Mouse (Mus musculus): ENCODE data around the gene Taf4. TPM values are rescaled to one million over a fixed set of nuclear protein-coding genes. Genes with fewer than 3 reads are reported as not detected.
A peak's percentile ranks its signal among the peaks of the same experiment; 100 is the strongest.

Gene Taf4
- polyA plus RNA-seq, 1 experiment from 2014 or later, result 2.5 TPM

GRCm38 (mm10) chr2:179959391-179959790, 17.1 kb downstream of the Taf4 start:
- Histone ChIP-seq H3K4me1 (ENCODE audit: control insufficient read depth, insufficient read depth, low read length) (peaks cover 14% of the 10 kb centered on the region; the same call in 1 of the 2 replicates), H3K4me3 (ENCODE audit: low read length) (no peak overlapping the region), H3K27me3 (replicated peaks; ENCODE audit: control insufficient read depth, insufficient read depth, low read length) (no peaks in the 10 kb centered on the region), H3K27ac (ENCODE audit: low read length) (no peak overlapping the region), H3K36me3 (ENCODE audit: control insufficient read depth, insufficient read depth, low read length) (no peaks in the 10 kb centered on the region), H3K9me3 (ENCODE audit: control insufficient read depth, low read length) (no peaks in the 10 kb centered on the region), H3K9ac (ENCODE audit: low read depth, low read length) (no peak overlapping the region), H3K4me2 (ENCODE audit: low read depth, low read length) (no peak overlapping the region)
- ATAC-seq, result peak; percentile 27; the same call in 1 of the 2 replicates
- whole genome bisulfite sequencing, result 22% methylated on average over 3 of the region's 3 CpGs

- Histone ChIP-seq H3K4me2 (ENCODE audit: low read depth, low read length) (no peak overlapping the region), H3K4me3 (ENCODE audit: low read length) (no peak overlapping the region), H3K27me3 (replicated peaks; ENCODE audit: control insufficient read depth, insufficient read depth, low read length) (no peaks in the 10 kb centered on the region), H3K9ac (ENCODE audit: low read depth, low read length) (no peak overlapping the region), H3K9me3 (ENCODE audit: control insufficient read depth, low read length) (no peaks in the 10 kb centered on the region), H3K27ac (ENCODE audit: low read length) (no peak overlapping the region), H3K4me1 (ENCODE audit: control insufficient read depth, insufficient read depth, low read length) (peaks cover 32% of the 10 kb centered on the region), H3K36me3 (ENCODE audit: control insufficient read depth, insufficient read depth, low read length) (no peaks in the 10 kb centered on the region)
- 59% methylated on average over 14 of the region's 14 CpGs for WGBS
- 0 out of 2 replicates have a peak, but pooled peaks have one; percentile 32 for ATAC-seq
These were observed 24.6 kb downstream of the Taf4 start for GRCm38 (mm10) chr2:179951542-179952524.

DNA sequence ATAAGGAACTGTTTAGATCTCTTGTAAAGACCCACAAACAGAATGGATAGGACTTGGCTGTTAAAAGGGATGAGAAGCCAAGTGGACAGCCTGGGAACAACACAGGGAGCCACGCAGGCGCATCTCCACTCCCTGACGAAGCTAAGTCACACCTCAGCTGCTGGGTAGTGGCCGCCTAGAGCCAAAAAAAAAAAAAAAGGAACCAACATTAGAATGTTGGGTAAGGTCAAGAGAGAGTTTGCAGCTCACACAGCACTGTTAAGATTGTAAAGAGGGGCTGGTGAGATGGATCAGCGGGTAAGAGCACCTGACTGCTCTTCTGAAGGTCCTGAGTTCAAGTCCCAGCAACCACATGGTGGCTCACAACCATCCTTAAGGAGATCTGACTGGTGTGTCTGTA, 27.6 kb downstream of the Taf4 start:
- H3K36me3 ChIP-seq (ENCODE audit: control insufficient read depth, insufficient read depth, low read length), result no peaks in the 10 kb centered on the region
- no peak for ATAC-seq
- WGBS, result 80% methylated on average over 5 of the region's 5 CpGs

DNA sequence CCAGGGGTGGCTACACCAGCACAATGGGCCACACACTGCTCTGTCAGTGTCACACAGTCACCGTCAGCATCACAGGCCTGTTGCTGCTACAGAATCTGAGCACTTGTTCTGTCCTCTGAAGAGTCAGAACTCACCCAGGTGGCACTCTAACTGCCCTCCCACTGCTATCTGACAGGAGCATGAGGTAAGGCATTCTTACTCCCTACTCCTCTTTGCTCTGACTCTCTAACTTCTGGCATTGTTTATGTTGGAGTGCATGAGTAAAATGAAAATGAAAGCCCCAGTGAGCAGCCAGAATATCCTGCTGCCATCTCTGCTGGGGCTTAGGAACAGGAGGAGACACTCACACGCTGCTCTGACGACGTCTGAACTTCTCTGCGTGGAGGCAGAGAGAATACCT, 28.8 kb downstream of the Taf4 start:
- Histone ChIP-seq H3K4me2 (ENCODE audit: low read depth, low read length) (no peak overlapping the region), H3K27me3 (replicated peaks; ENCODE audit: control insufficient read depth, insufficient read depth, low read length) (no peaks in the 10 kb centered on the region), H3K9me3 (ENCODE audit: control insufficient read depth, low read length) (no peaks in the 10 kb centered on the region), H3K9ac (ENCODE audit: low read depth, low read length) (no peak overlapping the region), H3K36me3 (ENCODE audit: control insufficient read depth, insufficient read depth, low read length) (no peaks in the 10 kb centered on the region), H3K4me1 (ENCODE audit: control insufficient read depth, insufficient read depth, low read length) (peaks cover 28% of the 10 kb centered on the region), H3K27ac (ENCODE audit: low read length) (no peak overlapping the region), H3K4me3 (ENCODE audit: low read length) (no peak overlapping the region)
- no peak for ATAC-seq
- 50% methylated on average over 5 of the region's 5 CpGs for WGBS

More for the DNA sequence above, 27.6 kb downstream of the Taf4 start:
- Histone ChIP-seq H3K4me3 (ENCODE audit: low read length) (no peak overlapping the region), H3K27me3 (replicated peaks; ENCODE audit: control insufficient read depth, insufficient read depth, low read length) (no peaks in the 10 kb centered on the region), H3K9ac (ENCODE audit: low read depth, low read length) (no peak overlapping the region), H3K27ac (ENCODE audit: low read length) (no peak overlapping the region), H3K4me2 (ENCODE audit: low read depth, low read length) (no peak overlapping the region), H3K4me1 (ENCODE audit: control insufficient read depth, insufficient read depth, low read length) (peaks cover 32% of the 10 kb centered on the region), H3K9me3 (ENCODE audit: control insufficient read depth, low read length) (no peaks in the 10 kb centered on the region)

DNA sequence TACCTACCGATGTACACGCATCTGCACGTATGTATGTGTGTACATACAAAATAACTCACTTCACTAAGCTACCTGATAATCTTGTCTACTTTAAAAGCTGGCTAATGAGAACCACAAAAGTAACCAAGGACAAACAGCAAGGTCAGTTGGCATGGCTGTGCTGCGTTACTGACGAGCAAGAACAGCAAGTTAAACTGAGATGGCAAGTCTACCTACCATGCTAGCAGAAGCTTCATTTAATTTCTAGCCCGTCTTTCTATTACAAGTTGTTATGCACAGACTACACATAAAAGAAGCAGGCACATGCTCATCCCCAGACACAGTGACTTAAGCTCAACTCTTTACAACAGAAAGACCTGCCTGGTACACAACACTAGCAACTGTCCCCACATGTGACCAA, 29.9 kb downstream of the Taf4 start:
- peaks cover 20% of the 10 kb centered on the region for H3K4me1 ChIP-seq (ENCODE audit: control insufficient read depth, insufficient read depth, low read length)
- H3K4me3 ChIP-seq (ENCODE audit: low read length), result no peak overlapping the region
- no peak for ATAC-seq
- H3K27me3 ChIP-seq (replicated peaks; ENCODE audit: control insufficient read depth, insufficient read depth, low read length), result no peaks in the 10 kb centered on the region
- no peaks in the 10 kb centered on the region for H3K9me3 ChIP-seq (ENCODE audit: control insufficient read depth, low read length)
- no peak overlapping the region for H3K9ac ChIP-seq (ENCODE audit: low read depth, low read length)
- 85% methylated on average over 6 of the region's 6 CpGs for WGBS
- H3K4me2 ChIP-seq (ENCODE audit: low read depth, low read length), result no peak overlapping the region
- no peaks in the 10 kb centered on the region for H3K36me3 ChIP-seq (ENCODE audit: control insufficient read depth, insufficient read depth, low read length)
- no peak overlapping the region for H3K27ac ChIP-seq (ENCODE audit: low read length)

DNA sequence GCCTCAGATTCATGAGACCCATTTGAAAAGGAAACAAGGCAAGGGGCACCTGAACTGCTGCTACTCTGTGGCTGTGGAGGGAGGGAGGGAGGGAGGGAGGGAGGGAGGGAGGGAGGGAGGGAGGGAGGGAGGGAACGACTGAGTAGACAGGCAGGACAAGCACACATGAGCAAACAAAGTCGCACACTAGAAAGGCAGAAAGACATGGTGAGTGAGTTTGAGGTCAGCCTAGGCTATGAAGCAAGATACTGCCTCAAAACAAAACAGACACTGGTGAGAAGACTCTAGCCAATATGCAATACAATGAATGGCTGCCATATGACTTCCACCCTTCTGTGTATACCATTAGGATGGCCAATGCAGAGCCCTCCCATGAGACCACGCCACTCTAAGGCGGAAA, 31.4 kb downstream of the Taf4 start:
- Histone ChIP-seq H3K4me3 (ENCODE audit: low read length) (no peak overlapping the region), H3K4me1 (ENCODE audit: control insufficient read depth, insufficient read depth, low read length) (peaks cover 15% of the 10 kb centered on the region), H3K36me3 (ENCODE audit: control insufficient read depth, insufficient read depth, low read length) (no peaks in the 10 kb centered on the region), H3K9me3 (ENCODE audit: control insufficient read depth, low read length) (no peaks in the 10 kb centered on the region), H3K9ac (ENCODE audit: low read depth, low read length) (no peak overlapping the region), H3K4me2 (ENCODE audit: low read depth, low read length) (no peak overlapping the region), H3K27me3 (replicated peaks; ENCODE audit: control insufficient read depth, insufficient read depth, low read length) (no peaks in the 10 kb centered on the region), H3K27ac (ENCODE audit: low read length) (no peak overlapping the region)
- 46% methylated on average over 4 of the region's 4 CpGs for WGBS
- ATAC-seq, result 0 out of 2 replicates have a peak, but pooled peaks have one; percentile 29

GRCm38 (mm10) chr2:179941696-179942095, 34.8 kb downstream of the Taf4 start:
- H3K27me3 ChIP-seq (replicated peaks; ENCODE audit: control insufficient read depth, insufficient read depth, low read length), result no peaks in the 10 kb centered on the region
- no peaks in the 10 kb centered on the region for H3K4me1 ChIP-seq (ENCODE audit: control insufficient read depth, insufficient read depth, low read length)
- WGBS, result 93% methylated on average over 1 of the region's 1 CpGs
- no peaks in the 10 kb centered on the region for H3K36me3 ChIP-seq (ENCODE audit: control insufficient read depth, insufficient read depth, low read length)
- no peak overlapping the region for H3K9ac ChIP-seq (ENCODE audit: low read depth, low read length)
- H3K4me3 ChIP-seq (ENCODE audit: low read length), result no peak overlapping the region
- no peak overlapping the region for H3K27ac ChIP-seq (ENCODE audit: low read length)
- H3K4me2 ChIP-seq (ENCODE audit: low read depth, low read length), result no peak overlapping the region
- no peak for ATAC-seq
- H3K9me3 ChIP-seq (ENCODE audit: control insufficient read depth, low read length), result no peaks in the 10 kb centered on the region

- Histone ChIP-seq H3K4me3 (ENCODE audit: low read length) (no peak overlapping the region), H3K36me3 (ENCODE audit: control insufficient read depth, insufficient read depth, low read length) (peaks cover 5% of the 10 kb centered on the region; the same call in 1 of the 2 replicates), H3K4me1 (ENCODE audit: control insufficient read depth, insufficient read depth, low read length) (no peaks in the 10 kb centered on the region), H3K27ac (ENCODE audit: low read length) (no peak overlapping the region), H3K27me3 (replicated peaks; ENCODE audit: control insufficient read depth, insufficient read depth, low read length) (no peaks in the 10 kb centered on the region), H3K9me3 (ENCODE audit: control insufficient read depth, low read length) (no peaks in the 10 kb centered on the region), H3K9ac (ENCODE audit: low read depth, low read length) (no peak overlapping the region), H3K4me2 (ENCODE audit: low read depth, low read length) (no peak overlapping the region)
- 68% methylated on average over 4 of the region's 4 CpGs for WGBS
- no peak for ATAC-seq
These were observed 39.4 kb downstream of the Taf4 start for GRCm38 (mm10) chr2:179937091-179937490.

DNA sequence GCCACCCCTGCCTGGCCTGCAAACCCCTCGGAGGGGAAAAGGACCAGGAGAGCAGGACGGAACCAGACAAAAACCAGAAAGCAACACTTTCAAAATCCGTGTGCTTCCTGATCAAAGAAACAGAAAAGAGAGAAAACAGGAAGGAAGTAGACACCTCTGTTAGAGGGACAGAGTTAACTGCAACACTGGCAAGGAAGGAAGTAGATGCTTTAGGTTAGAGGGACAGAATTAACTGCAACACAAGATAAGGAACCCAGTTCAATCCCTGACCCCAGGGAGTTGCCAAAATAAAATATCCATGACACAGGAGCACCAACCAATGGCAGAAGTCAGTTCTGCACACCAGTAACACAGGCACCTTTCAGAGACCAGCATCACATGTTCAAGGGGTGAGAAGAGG, 42.3 kb downstream of the Taf4 start:
- WGBS, result 80% methylated on average over 3 of the region's 3 CpGs
- Histone ChIP-seq H3K27me3 (replicated peaks; ENCODE audit: control insufficient read depth, insufficient read depth, low read length) (no peaks in the 10 kb centered on the region), H3K4me2 (ENCODE audit: low read depth, low read length) (no peak overlapping the region), H3K27ac (ENCODE audit: low read length) (no peak overlapping the region), H3K36me3 (ENCODE audit: control insufficient read depth, insufficient read depth, low read length) (peaks cover 8% of the 10 kb centered on the region; the same call in 1 of the 2 replicates), H3K9me3 (ENCODE audit: control insufficient read depth, low read length) (no peaks in the 10 kb centered on the region), H3K4me3 (ENCODE audit: low read length) (no peak overlapping the region), H3K9ac (ENCODE audit: low read depth, low read length) (no peak overlapping the region), H3K4me1 (ENCODE audit: control insufficient read depth, insufficient read depth, low read length) (no peaks in the 10 kb centered on the region)
- ATAC-seq, result no peak

All from intestine, embryonic 16.5 days (tissue).